ENCODE assay signal across 34 mouse cellular contexts in genomic region chr19:12720463-12720862, GRCm38 (mm10). TPM values are rescaled to one million over a fixed set of nuclear protein-coding genes. Genes with fewer than 3 reads are reported as not detected.
"Had no signal": no experiment of that assay in that cellular context is flagged by ENCODE, and none has a peak within 500 bp of the region (broad histone marks: within the 10 kb centered on the region; RNA-seq: fewer than 3 reads in every experiment).

No protein-coding gene starts in this region.

- H3K4me3 ChIP-seq: embryonic facial prominence, embryonic 10.5 days; embryonic facial prominence, embryonic 12.5 days; embryonic facial prominence, embryonic 13.5 days; embryonic facial prominence, embryonic 15.5 days; erythroblast, embryonic 14.5 days; forebrain, embryonic 10.5 days; forebrain, embryonic 12.5 days; forebrain, embryonic 13.5 days; forebrain, embryonic 15.5 days; gastrocnemius, adult 2 months; heart, adult 2 months had no signal

- DNase-seq: cerebellum, adult 8-10 months; cerebellum, adult 9-10 months; cerebellum, adult 9-11 months; cerebellum, postnatal 10 days; cerebellum, postnatal 14 days; cerebellum, postnatal 25 days; cerebellum, postnatal 36 days; embryo, embryonic 11 days; forebrain, postnatal 0 days; gastrocnemius, adult 2 months; gastrocnemius, postnatal 10 days; gastrocnemius, postnatal 14 days; gastrocnemius, postnatal 25 days; gastrocnemius, postnatal 36 days; heart, adult 11 months; heart, adult 18-20 months; heart, adult 2 months had no signal

- H3K9me3 ChIP-seq: embryonic facial prominence, embryonic 10.5 days; embryonic facial prominence, embryonic 12.5 days; embryonic facial prominence, embryonic 13.5 days; embryonic facial prominence, embryonic 15.5 days; forebrain, embryonic 10.5 days; forebrain, embryonic 12.5 days; forebrain, embryonic 13.5 days; forebrain, embryonic 15.5 days had no signal

- ATAC-seq: forebrain, embryonic 13.5 days; forebrain, embryonic 14.5 days; forebrain, embryonic 15.5 days; forebrain, embryonic 16.5 days; forebrain, postnatal 0 days had no signal

- H3K4me2 ChIP-seq: embryonic facial prominence, embryonic 12.5 days; embryonic facial prominence, embryonic 13.5 days; embryonic facial prominence, embryonic 15.5 days; forebrain, embryonic 12.5 days; forebrain, embryonic 13.5 days; forebrain, embryonic 15.5 days had no signal

- H3K9ac ChIP-seq: embryonic facial prominence, embryonic 12.5 days; embryonic facial prominence, embryonic 13.5 days; embryonic facial prominence, embryonic 15.5 days; forebrain, embryonic 12.5 days; forebrain, embryonic 13.5 days; forebrain, embryonic 15.5 days; forebrain, postnatal 0 days had no signal

- H3K27me3 ChIP-seq: embryonic facial prominence, embryonic 12.5 days; embryonic facial prominence, embryonic 13.5 days; embryonic facial prominence, embryonic 15.5 days; forebrain, embryonic 12.5 days; forebrain, embryonic 13.5 days; forebrain, embryonic 15.5 days had no signal

- H3K27ac ChIP-seq: embryonic facial prominence, embryonic 10.5 days; embryonic facial prominence, embryonic 12.5 days; embryonic facial prominence, embryonic 13.5 days; embryonic facial prominence, embryonic 15.5 days; forebrain, embryonic 10.5 days; forebrain, embryonic 12.5 days; forebrain, embryonic 13.5 days; forebrain, embryonic 15.5 days; gastrocnemius, adult 2 months; heart, adult 2 months had no signal

- H3K36me3 ChIP-seq: embryonic facial prominence, embryonic 10.5 days; embryonic facial prominence, embryonic 12.5 days; embryonic facial prominence, embryonic 13.5 days; embryonic facial prominence, embryonic 15.5 days; forebrain, embryonic 10.5 days; forebrain, embryonic 12.5 days; forebrain, embryonic 15.5 days had no signal

- H3K4me1 ChIP-seq: embryonic facial prominence, embryonic 10.5 days; embryonic facial prominence, embryonic 12.5 days; embryonic facial prominence, embryonic 13.5 days; embryonic facial prominence, embryonic 15.5 days; forebrain, embryonic 10.5 days; forebrain, embryonic 12.5 days; forebrain, embryonic 13.5 days; forebrain, embryonic 15.5 days had no signal

RNA-seq across cellular contexts. Expression of gene Keg1, which starts 24.9 kb away (rescaled TPM):
- polyA plus RNA-seq: cortical plate, adult 2 months; embryonic facial prominence, embryonic 10.5 days; embryonic facial prominence, embryonic 11.5 days; embryonic facial prominence, embryonic 12.5 days; embryonic facial prominence, embryonic 13.5 days; embryonic facial prominence, embryonic 14.5 days; embryonic facial prominence, embryonic 15.5 days; erythroblast, embryonic 14.5 days; forebrain, embryonic 10.5 days; forebrain, embryonic 11.5 days; forebrain, embryonic 12.5 days; forebrain, embryonic 13.5 days; forebrain, embryonic 14.5 days; forebrain, embryonic 15.5 days; forebrain, embryonic 16.5 days; forebrain, postnatal 0 days; frontal cortex, adult 2 months had no signal

RNA-seq across cellular contexts. Expression of gene Olfr1443, which starts 42.6 kb away (rescaled TPM):
- polyA plus RNA-seq: cortical plate, adult 2 months; embryonic facial prominence, embryonic 10.5 days; embryonic facial prominence, embryonic 11.5 days; embryonic facial prominence, embryonic 12.5 days; embryonic facial prominence, embryonic 13.5 days; embryonic facial prominence, embryonic 14.5 days; embryonic facial prominence, embryonic 15.5 days; erythroblast, embryonic 14.5 days; forebrain, embryonic 10.5 days; forebrain, embryonic 11.5 days; forebrain, embryonic 12.5 days; forebrain, embryonic 13.5 days; forebrain, embryonic 14.5 days; forebrain, embryonic 15.5 days; forebrain, embryonic 16.5 days; forebrain, postnatal 0 days; frontal cortex, adult 2 months; gonadal fat pad, adult 2 months; heart, adult 2 months had no signal

RNA-seq across cellular contexts. Expression of gene Olfr1442, which starts 50.2 kb away (rescaled TPM):
- polyA plus RNA-seq: cortical plate, adult 2 months; embryonic facial prominence, embryonic 10.5 days; embryonic facial prominence, embryonic 11.5 days; embryonic facial prominence, embryonic 12.5 days; embryonic facial prominence, embryonic 13.5 days; embryonic facial prominence, embryonic 14.5 days; embryonic facial prominence, embryonic 15.5 days; erythroblast, embryonic 14.5 days; forebrain, embryonic 10.5 days; forebrain, embryonic 11.5 days; forebrain, embryonic 12.5 days; forebrain, embryonic 13.5 days; forebrain, embryonic 14.5 days; forebrain, embryonic 15.5 days; forebrain, embryonic 16.5 days; forebrain, postnatal 0 days; frontal cortex, adult 2 months; heart, adult 2 months had no signal
